Mouse (Mus musculus) lung, postnatal 0 days (tissue): ENCODE data around the gene Ccdc182. TPM values are rescaled to one million over a fixed set of nuclear protein-coding genes. Genes with fewer than 3 reads are reported as not detected.

Experiments
- ATAC-seq: fragments of 200-750 bp; cut with Nextera tagmentation; 2 replicates; pipeline ENCODE4 v1.8.0; 2017; ENCODE audit warnings: moderate library complexity
- DNase-seq: peaks from one replicate; pipeline ENCODE4 v3.0.0-alpha.2; 2016; ENCODE audit warnings: low spot score
- H3K27ac ChIP-seq: fragments of 300-500 bp; sonication (generic); 2 replicates; pipeline ENCODE4 v1.5.1; 2014; ENCODE audit warnings: antibody characterized with exemption, mild to moderate bottlenecking, low read length, mixed read lengths
- H3K27me3 ChIP-seq: fragments of 300-500 bp; sonication (generic); replicated peaks from 2 replicates; pipeline ENCODE4 v1.6.1; 2014; ENCODE audit warnings: low read length, mixed read lengths; ENCODE audit not compliant: insufficient read depth
- H3K36me3 ChIP-seq: fragments of 300-500 bp; sonication (generic); 2 replicates; pipeline ENCODE4 v1.6.1; 2014; ENCODE audit warnings: low read length, mixed read lengths; ENCODE audit not compliant: insufficient read depth
- H3K4me1 ChIP-seq: fragments of 300-500 bp; sonication (generic); 2 replicates; pipeline ENCODE4 v1.6.1; 2014; ENCODE audit warnings: antibody characterized with exemption, low read depth, low read length, mixed read lengths; ENCODE audit not compliant: insufficient read depth
- H3K4me2 ChIP-seq: fragments of 300-500 bp; sonication (generic); replicated peaks from 2 replicates; pipeline ENCODE4 v1.6.1; 2014; ENCODE audit warnings: low read depth, mild to moderate bottlenecking, low read length, moderate library complexity, mixed read lengths
- H3K4me3 ChIP-seq: fragments of 300-500 bp; sonication (generic); 2 replicates; pipeline ENCODE4 v1.5.1; 2014; ENCODE audit warnings: low read depth, low read length
- H3K9ac ChIP-seq: fragments of 300-500 bp; sonication (generic); replicated peaks from 2 replicates; pipeline ENCODE4 v1.6.1; 2014; ENCODE audit warnings: low read depth, mild to moderate bottlenecking
- H3K9me3 ChIP-seq: fragments of 300-500 bp; sonication (generic); 2 replicates; pipeline ENCODE4 v1.6.1; 2016; ENCODE audit warnings: low read length, mixed read lengths
- CTCF ChIP-seq: IDR thresholded peaks from 2 replicates; pipeline ENCODE4 v1.5.1; 2016; ENCODE audit warnings: antibody characterized with exemption, mild to moderate bottlenecking
- EP300 ChIP-seq: IDR thresholded peaks from 2 replicates; pipeline ENCODE4 v1.6.1; 2016; ENCODE audit warnings: antibody characterized with exemption, mild to moderate bottlenecking, control low read depth
- WGBS: fragments of 180-500 bp; shearing (Covaris S2); extraction: QIAGEN DNeasy Blood & Tissue Kit; methylation state at CpG from one replicate; pipeline ENCODE4 v1.1.7; 2014; 5-methylcytosine and 5-hydroxymethylcytosine counted together
- polyA plus RNA-seq: library from polyadenylated mRNA; unstranded; fragments of >200 nt; fragmentation: Nextera tagmentation; extraction: Ambion mirVana; gene quantifications from 2 replicates; pipeline ENCODE4 v1.2.1, GENCODE M21; 2015

Ccdc182 gene
- polyA plus RNA-seq, 1 experiment from 2014 or later, result not detected

GRCm38 (mm10) chr11:88252767-88253513, 40.9 kb upstream of the Ccdc182 start:
- peak; percentile 55 for ATAC-seq
- TF ChIP-seq CTCF (no peak), EP300 (no peak)
- Histone ChIP-seq H3K4me1 (no peaks in the 10 kb centered on the region), H3K4me3 (no peak overlapping the region), H3K9me3 (no peaks in the 10 kb centered on the region), H3K27me3 (no peaks in the 10 kb centered on the region), H3K27ac (no peak overlapping the region), H3K4me2 (no peak overlapping the region), H3K36me3 (no peaks in the 10 kb centered on the region), H3K9ac (no peak overlapping the region)
- WGBS, result 26% methylated on average over 16 of the region's 18 CpGs
- no peak for DNase-seq

GRCm38 (mm10) chr11:88253514-88254167, 40.2 kb upstream of the Ccdc182 start:
- whole genome bisulfite sequencing, result 68% methylated on average over 7 of the region's 7 CpGs
- no peak overlapping the region for H3K27ac ChIP-seq
- no peak for ATAC-seq

GRCm38 (mm10) chr11:88257700-88258099, 36.2 kb upstream of the Ccdc182 start:
- WGBS, result 68% methylated on average over 4 of the region's 4 CpGs
- Histone ChIP-seq H3K36me3 (no peaks in the 10 kb centered on the region), H3K4me3 (no peak overlapping the region)

More at GRCm38 (mm10) chr11:88253514-88254167, 40.2 kb upstream of the Ccdc182 start:
- H3K36me3 ChIP-seq, result no peaks in the 10 kb centered on the region
- H3K4me3 ChIP-seq, result no peak overlapping the region
- no peaks in the 10 kb centered on the region for H3K27me3 ChIP-seq
- H3K9ac ChIP-seq, result no peak overlapping the region
- no peaks in the 10 kb centered on the region for H3K4me1 ChIP-seq
- no peak overlapping the region for H3K4me2 ChIP-seq
- no peak for DNase-seq
- H3K9me3 ChIP-seq, result no peaks in the 10 kb centered on the region
- TF ChIP-seq EP300 (no peak), CTCF (no peak)

GRCm38 (mm10) chr11:88258212-88258611, 35.6 kb upstream of the Ccdc182 start:
- Histone ChIP-seq H3K4me1 (no peaks in the 10 kb centered on the region), H3K9ac (no peak overlapping the region), H3K9me3 (no peaks in the 10 kb centered on the region), H3K27ac (no peak overlapping the region), H3K36me3 (no peaks in the 10 kb centered on the region), H3K4me3 (no peak overlapping the region), H3K27me3 (no peaks in the 10 kb centered on the region), H3K4me2 (no peak overlapping the region)
- TF ChIP-seq EP300 (no peak), CTCF (peak; percentile 34)
- no peak for ATAC-seq
- no peak for DNase-seq
- WGBS, result 82% methylated on average over 4 of the region's 4 CpGs

More at GRCm38 (mm10) chr11:88257700-88258099, 36.2 kb upstream of the Ccdc182 start:
- H3K9ac ChIP-seq, result no peak overlapping the region
- no peak for TF ChIP-seq EP300
- no peak for TF ChIP-seq CTCF
- H3K4me1 ChIP-seq, result no peaks in the 10 kb centered on the region
- H3K4me2 ChIP-seq, result no peak overlapping the region
- no peaks in the 10 kb centered on the region for H3K27me3 ChIP-seq
- no peak for DNase-seq
- ATAC-seq, result no peak
- no peaks in the 10 kb centered on the region for H3K9me3 ChIP-seq
- H3K27ac ChIP-seq, result no peak overlapping the region

GRCm38 (mm10) chr11:88260463-88260862, 33.4 kb upstream of the Ccdc182 start:
- Histone ChIP-seq H3K36me3 (no peaks in the 10 kb centered on the region), H3K4me3 (no peak overlapping the region), H3K9me3 (no peaks in the 10 kb centered on the region), H3K27me3 (no peaks in the 10 kb centered on the region), H3K4me1 (no peaks in the 10 kb centered on the region), H3K27ac (no peak overlapping the region), H3K4me2 (no peak overlapping the region), H3K9ac (no peak overlapping the region)
- DNase-seq (no peak), ATAC-seq (no peak)
- 27% methylated on average over 7 of the region's 7 CpGs for WGBS
- TF ChIP-seq CTCF (no peak), EP300 (no peak)

GRCm38 (mm10) chr11:88264889-88265288, 29.0 kb upstream of the Ccdc182 start:
- H3K36me3 ChIP-seq, result no peaks in the 10 kb centered on the region
- 68% methylated on average over 5 of the region's 5 CpGs for whole genome bisulfite sequencing
- DNase-seq (no peak), ATAC-seq (no peak)
- no peak overlapping the region for H3K4me2 ChIP-seq
- H3K9ac ChIP-seq, result no peak overlapping the region
- no peak for TF ChIP-seq EP300
- TF ChIP-seq CTCF, result no peak
- H3K27me3 ChIP-seq, result 0 out of 2 replicates have a peak, but pooled peaks cover 3% of the 10 kb centered on the region
- no peak overlapping the region for H3K27ac ChIP-seq
- H3K4me1 ChIP-seq, result no peaks in the 10 kb centered on the region; the same call in 1 of the 2 replicates
- no peak overlapping the region for H3K4me3 ChIP-seq
- no peaks in the 10 kb centered on the region for H3K9me3 ChIP-seq
